Mouse (Mus musculus) urinary bladder, adult 18-20 months (tissue): ENCODE results near the gene Zfp335.
"Not testable (repeated sequence)": the region's sequence is repeated elsewhere in the genome, so short reads cannot be mapped to it uniquely, and the experiment has no call there.

Experiments used
- DNase-seq, 2 experiments: peaks; one replicate each; pipeline ENCODE4 v3.0.0; 2022; ENCODE audit warnings: low spot score in 2 of 2, mixed read lengths in 2 of 2

Zfp335 gene

GRCm38 (mm10) chr2:164894048-164894447, 17.5 kb downstream of the Zfp335 start:
- no peak for DNase-seq

GRCm38 (mm10) chr2:164892696-164893216, 18.8 kb downstream of the Zfp335 start:
- DNase-seq: no peak

GRCm38 (mm10) chr2:164891908-164892695, 19.5 kb downstream of the Zfp335 start:
- DNase-seq: no peak

- DNase-seq: no peak
Measured at GRCm38 (mm10) chr2:164891056-164891834, 20.3 kb downstream of the Zfp335 start.

- no peak for DNase-seq
Measured at GRCm38 (mm10) chr2:164890411-164891049, 21.0 kb downstream of the Zfp335 start.

- no peak for DNase-seq
Measured at GRCm38 (mm10) chr2:164889960-164890359, 21.6 kb downstream of the Zfp335 start.

- DNase-seq: no peak
Measured at GRCm38 (mm10) chr2:164888996-164889395, 22.6 kb downstream of the Zfp335 start.

- DNase-seq: no peak
Measured at GRCm38 (mm10) chr2:164886617-164887016, 24.9 kb downstream of the Zfp335 start.

- peak in 1 of 2 experiments; percentile 30 for DNase-seq
Measured at GRCm38 (mm10) chr2:164885788-164886187, 25.8 kb downstream of the Zfp335 start.

- DNase-seq: no peak
Measured at GRCm38 (mm10) chr2:164882619-164883018, 28.9 kb downstream of the Zfp335 start.

- peak; percentile 84 to 91 for DNase-seq
Measured at GRCm38 (mm10) chr2:164879568-164880277, 31.8 kb downstream of the Zfp335 start.

GRCm38 (mm10) chr2:164879228-164879567, 32.4 kb downstream of the Zfp335 start, which contains the start of gene Pcif1:
TSS of gene Pcif1 (plus strand) at chr2:164879304.
- peak; percentile 88 to 89 for DNase-seq

GRCm38 (mm10) chr2:164878509-164879227, 32.9 kb downstream of the Zfp335 start:
- peak; percentile 40 to 53 for DNase-seq

GRCm38 (mm10) chr2:164877376-164878215, 34.0 kb downstream of the Zfp335 start:
- DNase-seq: not testable (repeated sequence)

- not testable (repeated sequence) for DNase-seq
Measured at GRCm38 (mm10) chr2:164875648-164876047, 35.9 kb downstream of the Zfp335 start.

- DNase-seq: no peak
Measured at GRCm38 (mm10) chr2:164874239-164874769, 37.3 kb downstream of the Zfp335 start.

GRCm38 (mm10) chr2:164873621-164874020, 37.9 kb downstream of the Zfp335 start:
- DNase-seq: no peak

- DNase-seq: no peak
Measured at GRCm38 (mm10) chr2:164871602-164872303, 39.8 kb downstream of the Zfp335 start.

- no peak for DNase-seq
Measured at GRCm38 (mm10) chr2:164868491-164868890, 43.1 kb downstream of the Zfp335 start.
